Mouse (Mus musculus) gastrocnemius, adult 2 months (tissue): Measurements from ENCODE around the gene Barhl1. TPM values are rescaled to one million over a fixed set of nuclear protein-coding genes. Genes with fewer than 3 reads are reported as not detected.

ENCODE experiments used
- DNase-seq: peaks from one replicate; pipeline ENCODE4 v3.0.0; 2022
- H3K27ac ChIP-seq: fragments of 200-600 bp; 2 replicates; pipeline ENCODE4 v1.8.1; 2022; ENCODE audit warnings: mild to moderate bottlenecking
- H3K4me3 ChIP-seq: fragments of 200-600 bp; 2 replicates; pipeline ENCODE4 v1.8.1; 2022; ENCODE audit warnings: mild to moderate bottlenecking, moderate library complexity
- CTCF ChIP-seq: fragments of 200-600 bp; IDR thresholded peaks from 2 replicates; pipeline ENCODE4 v1.8.1; 2022; ENCODE audit warnings: antibody characterized with exemption, mild to moderate bottlenecking, moderate library complexity
- intact Hi-C: fragments of 180-260 bp; cut with DNase I; formaldehyde crosslinking; loops from one replicate; pipeline ENCODE4 v1.15.1; 2025
- long read RNA-seq, 2 experiments: library from polyadenylated mRNA; stranded (forward); transcript quantifications; one replicate each; pipeline ENCODE4 v2.0.0; 2021
- total RNA-seq, 2 experiments: library from RNA; stranded (reverse); gene quantifications; 2 replicates each; pipeline ENCODE4 v1.2.3; 2021

The Barhl1 gene
- not detected for total RNA-seq
- long read RNA-seq, experiment 1: 0 reads
- long read RNA-seq, experiment 2: 0 reads

GRCm38 (mm10) chr2:28916513-28916865, at the start of gene Barhl1:
Barhl1 (minus strand) TSS chr2:28916668.
- intact Hi-C loops: no loop called here
- DNase-seq: no peak
- peak within 1 kb of the TSS; percentile 52 for H3K4me3 ChIP-seq

GRCm38 (mm10) chr2:28963565-28963964, 47.1 kb upstream of the Barhl1 start:
- TF ChIP-seq CTCF: no peak

More at GRCm38 (mm10) chr2:28916513-28916865, at the start of gene Barhl1:
- no peak for TF ChIP-seq CTCF
- H3K27ac ChIP-seq: no peak within 1 kb of the TSS

DNA sequence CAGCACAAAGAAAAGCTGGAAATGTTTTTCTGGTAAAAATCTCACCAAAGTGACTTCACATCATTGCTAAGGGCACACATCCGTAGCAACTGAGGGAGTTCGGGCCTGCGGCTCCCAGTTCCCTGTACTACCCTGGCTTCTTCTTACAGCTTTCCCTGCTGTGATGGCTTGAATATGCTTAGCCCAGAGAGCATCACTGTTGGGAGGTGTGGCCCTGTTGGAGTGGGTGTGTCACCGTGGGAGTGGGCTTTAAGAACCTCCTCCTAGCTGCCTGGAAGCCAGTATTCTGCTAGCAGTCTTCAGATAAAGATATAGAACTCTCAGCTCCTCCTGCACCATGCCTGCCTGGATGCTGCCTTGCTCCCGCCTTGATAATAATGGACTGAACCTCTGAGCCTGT, 45.2 kb upstream of the Barhl1 start:
- TF ChIP-seq CTCF: no peak
- Histone ChIP-seq H3K27ac (no peak overlapping the region), H3K4me3 (no peak overlapping the region)
- no peak for DNase-seq
- intact Hi-C loops: no loop called here

More at GRCm38 (mm10) chr2:28963565-28963964, 47.1 kb upstream of the Barhl1 start:
- intact Hi-C loops: no loop called here
- DNase-seq: no peak
- Histone ChIP-seq H3K27ac (no peak overlapping the region), H3K4me3 (no peak overlapping the region)

DNA sequence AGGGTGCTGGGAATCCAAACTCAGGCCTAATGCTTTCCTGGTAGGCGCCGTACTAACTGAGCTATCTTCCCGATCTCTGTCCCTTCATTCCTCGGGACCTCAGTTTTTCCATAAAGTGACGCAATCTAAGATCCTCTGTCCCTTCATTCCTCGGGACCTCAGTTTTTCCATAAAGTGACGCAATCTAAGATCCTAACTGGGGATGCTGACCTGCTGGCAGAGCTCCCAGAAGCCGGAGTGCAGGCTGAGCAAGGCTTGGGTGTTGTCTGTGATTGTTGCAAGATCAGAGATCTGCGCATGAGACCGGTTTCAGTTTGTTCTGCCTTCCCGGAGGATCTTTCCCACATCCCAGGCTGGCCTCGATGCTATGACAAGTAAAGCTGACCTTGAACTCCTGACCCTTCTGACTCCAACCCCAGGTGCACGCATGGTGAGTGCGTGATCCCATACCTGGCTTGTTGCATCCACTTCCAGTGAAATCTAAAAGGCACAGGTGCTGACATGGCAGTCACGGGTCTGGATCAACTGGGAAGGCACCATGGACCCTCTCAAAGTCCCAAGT, 44.6 kb upstream of the Barhl1 start:
- Histone ChIP-seq H3K4me3 (no peak overlapping the region), H3K27ac (no peak overlapping the region)
- intact Hi-C loops: no loop called here
- DNase-seq: peak; percentile 50
- TF ChIP-seq CTCF: no peak

GRCm38 (mm10) chr2:28956874-28957273, 40.4 kb upstream of the Barhl1 start:
- Histone ChIP-seq H3K27ac (no peak overlapping the region), H3K4me3 (no peak overlapping the region)
- no peak for DNase-seq
- intact Hi-C loops: no loop called here
- no peak for TF ChIP-seq CTCF

DNA sequence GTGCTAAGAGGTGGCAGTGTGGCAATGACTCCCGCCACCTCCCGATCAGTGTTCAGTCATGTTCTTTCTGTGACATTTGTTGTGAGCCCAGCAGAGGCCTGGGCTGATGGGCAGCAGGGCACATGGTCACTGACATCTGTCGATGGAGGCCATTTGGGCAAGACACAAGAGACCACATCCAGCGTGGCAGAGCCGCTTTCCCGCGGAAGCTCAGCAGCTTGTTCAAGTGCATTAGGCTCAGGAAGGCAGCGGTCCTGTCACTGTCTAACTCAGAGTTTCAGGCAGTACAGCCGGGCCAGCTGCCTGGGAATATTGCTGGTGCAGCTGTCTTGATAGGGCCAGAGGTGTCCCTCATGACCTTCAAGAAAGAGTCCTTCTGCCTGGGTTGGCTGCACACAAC, 38.1 kb upstream of the Barhl1 start:
- DNase-seq: no peak
- Histone ChIP-seq H3K27ac (no peak overlapping the region), H3K4me3 (no peak overlapping the region)
- intact Hi-C loops: no loop called here
- TF ChIP-seq CTCF: no peak

DNA sequence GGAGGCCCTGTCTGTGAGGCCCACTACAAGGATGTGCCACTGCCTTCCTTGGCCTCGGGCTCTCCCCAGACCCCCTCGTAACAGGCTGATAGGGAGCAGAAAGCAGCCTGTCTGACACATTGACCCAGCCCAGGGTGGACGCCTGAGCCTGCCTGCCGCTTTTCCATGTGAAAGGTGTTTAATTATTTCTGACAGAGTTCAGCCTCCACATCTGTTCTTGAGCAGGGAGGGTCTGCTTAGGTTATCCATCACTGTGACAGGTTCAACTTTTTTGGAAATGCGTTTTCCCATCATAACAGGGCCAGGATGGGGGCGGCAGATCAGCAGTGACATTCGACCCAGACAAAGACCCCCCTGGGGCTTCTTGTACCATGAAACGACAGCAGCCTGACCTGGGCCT, 36.5 kb upstream of the Barhl1 start:
- no peak overlapping the region for H3K4me3 ChIP-seq
- no peak for TF ChIP-seq CTCF
- intact Hi-C loops: no loop called here
- H3K27ac ChIP-seq: no peak overlapping the region
- DNase-seq: no peak

DNA sequence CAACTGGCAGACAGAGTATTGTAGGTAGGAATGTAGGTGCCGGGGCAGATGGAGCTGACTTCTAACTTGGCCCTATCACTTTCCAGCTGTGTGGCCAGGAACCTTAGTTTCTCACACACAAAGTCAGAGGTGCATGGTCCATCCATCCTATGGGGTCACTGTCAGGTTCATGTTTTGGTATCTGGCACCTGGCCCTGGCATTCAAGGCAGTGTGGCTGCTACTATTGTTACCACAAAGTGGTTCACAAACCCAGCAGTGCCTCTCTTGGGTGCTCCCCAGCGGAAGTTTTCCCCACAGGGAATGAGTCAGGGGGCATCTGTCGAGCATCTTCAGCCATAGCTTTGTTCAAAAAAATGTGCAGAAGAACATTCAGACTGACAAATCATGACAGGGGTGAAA, 29.8 kb upstream of the Barhl1 start:
- no peak for TF ChIP-seq CTCF
- intact Hi-C loops: no loop called here
- H3K4me3 ChIP-seq: no peak overlapping the region
- H3K27ac ChIP-seq: no peak overlapping the region
- no peak for DNase-seq

GRCm38 (mm10) chr2:28945388-28945787, 28.9 kb upstream of the Barhl1 start:
- no peak for DNase-seq
- TF ChIP-seq CTCF: no peak
- H3K27ac ChIP-seq: no peak overlapping the region
- intact Hi-C loops: no loop called here
- no peak overlapping the region for H3K4me3 ChIP-seq

DNA sequence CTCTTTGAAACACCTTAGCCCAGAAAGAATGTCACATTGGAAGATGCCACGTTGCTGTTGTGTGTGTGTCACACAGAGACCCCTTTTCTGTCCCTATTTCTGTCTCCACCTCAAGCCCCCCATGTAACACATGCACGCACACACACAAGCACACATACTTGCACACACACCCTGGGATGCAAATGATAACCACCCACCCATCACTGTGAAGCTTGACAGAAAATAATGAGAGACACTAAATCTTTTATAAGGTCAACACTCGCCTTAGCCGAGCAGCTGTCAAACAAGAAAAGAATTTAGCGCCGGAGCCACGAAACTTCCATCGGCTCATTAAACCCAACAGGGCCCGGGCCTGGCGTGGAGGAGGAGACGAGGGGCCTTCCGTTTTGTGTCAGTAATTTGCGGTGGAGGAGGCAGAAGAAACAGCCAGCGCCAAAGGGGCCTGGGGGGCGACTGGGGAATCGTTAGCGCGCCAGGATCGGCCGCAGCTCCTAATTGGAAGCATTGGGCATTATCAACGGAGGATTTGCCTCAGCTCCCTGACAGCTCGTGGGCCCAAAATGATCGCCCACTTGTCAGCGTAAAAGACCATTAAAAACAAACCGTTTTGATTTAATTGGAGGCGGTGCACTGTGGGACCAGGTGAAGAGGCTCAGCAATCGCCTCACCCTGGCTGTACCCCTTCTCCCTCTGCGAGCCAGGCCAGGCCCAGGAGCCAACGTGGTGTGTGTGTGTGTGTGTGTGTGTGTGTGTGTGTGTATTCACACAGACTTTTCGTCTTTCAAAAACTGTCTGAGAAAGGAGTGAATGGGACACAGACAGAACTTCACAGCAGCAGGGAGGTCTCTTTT, 27.4 kb upstream of the Barhl1 start:
- H3K4me3 ChIP-seq: no peak overlapping the region
- TF ChIP-seq CTCF: no peak
- intact Hi-C loops: no loop called here
- DNase-seq: no peak
- no peak overlapping the region for H3K27ac ChIP-seq

GRCm38 (mm10) chr2:28938997-28939396, 22.5 kb upstream of the Barhl1 start:
- no peak for TF ChIP-seq CTCF
- DNase-seq: no peak
- intact Hi-C loops: no loop called here
- Histone ChIP-seq H3K4me3 (no peak overlapping the region), H3K27ac (no peak overlapping the region)

GRCm38 (mm10) chr2:28930571-28930970, 14.1 kb upstream of the Barhl1 start:
- Histone ChIP-seq H3K4me3 (no peak overlapping the region), H3K27ac (no peak overlapping the region)
- DNase-seq: no peak
- no peak; the same call in 1 of the 2 replicates for TF ChIP-seq CTCF
- intact Hi-C loops: no loop called here

GRCm38 (mm10) chr2:28923912-28924311, 7.4 kb upstream of the Barhl1 start:
- intact Hi-C loops: loop anchor here (1.0 to 2.0 kb wide), 2 partner anchors 52 to 129 kb away; no protein-coding TSS in a partner anchor
- no peak overlapping the region for H3K4me3 ChIP-seq
- peak; percentile 81 for DNase-seq
- peak; percentile 84 for TF ChIP-seq CTCF
- no peak overlapping the region for H3K27ac ChIP-seq
